In the genomic region with DNA sequence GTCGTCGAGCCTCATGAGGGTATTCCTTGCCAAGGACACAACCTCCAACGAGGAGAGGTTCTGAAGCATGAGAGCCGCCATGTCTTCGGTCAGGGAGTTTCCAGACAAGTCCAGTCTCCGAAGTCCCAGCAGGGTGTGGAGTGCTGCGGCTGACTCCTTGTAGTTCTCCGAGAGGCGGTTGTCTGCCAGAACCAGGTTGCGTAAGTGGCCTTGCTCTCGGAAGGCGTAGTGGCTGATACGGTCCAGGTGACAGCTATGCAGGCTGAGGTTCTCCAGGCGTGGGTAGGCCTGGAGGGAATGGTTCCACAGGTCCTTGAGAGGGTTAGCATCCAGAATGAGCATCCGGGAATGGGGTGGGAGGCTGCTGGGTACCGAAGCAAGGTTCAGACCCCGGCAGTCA, we compare ENCODE assay signal across 19 mouse cellular contexts. TPM values are rescaled to one million over a fixed set of nuclear protein-coding genes. Genes with fewer than 3 reads are reported as not detected.
"Had no signal": no experiment of that assay in that cellular context is flagged by ENCODE, and none has a peak within 500 bp of the region (broad histone marks: within the 10 kb centered on the region; RNA-seq: fewer than 3 reads in every experiment).

No protein-coding gene starts in this region.

- ATAC-seq: midbrain, embryonic 16.5 days had no signal

- H3K9ac ChIP-seq: lung, embryonic 14.5 days; midbrain, embryonic 12.5 days; neural tube, embryonic 13.5 days; neural tube, embryonic 15.5 days had no signal

- H3K4me3 ChIP-seq: midbrain, embryonic 10.5 days; midbrain, embryonic 12.5 days; myocyte; neural tube, embryonic 13.5 days; neural tube, embryonic 15.5 days had no signal

- H3K4me2 ChIP-seq: lung, embryonic 14.5 days; midbrain, embryonic 12.5 days; neural tube, embryonic 13.5 days; neural tube, embryonic 15.5 days had no signal

- DNase-seq: lung, adult 18-20 months; lung, embryonic 14.5 days; lung, postnatal 10 days; lung, postnatal 4 days; midbrain, embryonic 14.5 days; retina, postnatal 1 day; right cerebral cortex, adult 18-20 months; right cerebral cortex, postnatal 25 days; right cerebral cortex, postnatal 4 days; spleen, adult 18-20 months; thymus, adult 18-20 months; thymus, postnatal 14 days had no signal

- H3K27me3 ChIP-seq: midbrain, embryonic 12.5 days; neural tube, embryonic 13.5 days; neural tube, embryonic 15.5 days had no signal

- H3K27ac ChIP-seq: midbrain, embryonic 10.5 days; midbrain, embryonic 12.5 days; neural tube, embryonic 13.5 days; neural tube, embryonic 15.5 days had no signal

- H3K4me1 ChIP-seq: midbrain, embryonic 10.5 days; midbrain, embryonic 12.5 days; neural tube, embryonic 13.5 days had no signal

- H3K36me3 ChIP-seq: midbrain, embryonic 12.5 days had no signal

- H3K9me3 ChIP-seq: midbrain, embryonic 12.5 days had no signal

RNA-seq across cellular contexts. Expression of a gene that starts 20.8 kb away (rescaled TPM):
- polyA plus RNA-seq: myocyte had no signal

RNA-seq across cellular contexts. Expression of a gene that starts 35.0 kb away (rescaled TPM):
- polyA plus RNA-seq: lung, embryonic 14.5 days; midbrain, embryonic 10.5 days; midbrain, embryonic 12.5 days; midbrain, embryonic 14.5 days; midbrain, embryonic 16.5 days; myocyte; neural tube, embryonic 13.5 days; neural tube, embryonic 15.5 days; small intestine, adult 2 months had no signal
